Mouse (Mus musculus) bone marrow, adult 2 months (tissue): ENCODE measurements around the gene Apoa2. TPM values are rescaled to one million over a fixed set of nuclear protein-coding genes. Genes with fewer than 3 reads are reported as not detected.

Experiments used
- H3K27ac ChIP-seq: fragments of 200-500 bp; 2 replicates; pipeline ENCODE4 v1.5.1; 2012; ENCODE audit warnings: low read depth, mild to moderate bottlenecking, control low read depth, inconsistent platforms, low read length; ENCODE audit not compliant: control insufficient read depth, poor library complexity, insufficient read depth
- H3K4me1 ChIP-seq: fragments of 200-500 bp; 2 replicates; pipeline ENCODE4 v1.6.1; 2011; ENCODE audit warnings: low read length; ENCODE audit not compliant: control insufficient read depth, insufficient read depth
- H3K4me3 ChIP-seq: fragments of 200-500 bp; replicated peaks from 2 replicates; pipeline ENCODE3; 2011; ENCODE audit warnings: mild to moderate bottlenecking, low read depth, low read length, control low read depth; ENCODE audit not compliant: control insufficient read depth
- CTCF ChIP-seq: fragments of 200-500 bp; IDR thresholded peaks from 2 replicates; pipeline ENCODE4 v1.5.1; 2011; ENCODE audit warnings: low read length, control low read depth; ENCODE audit not compliant: control insufficient read depth, insufficient read depth
- POLR2A ChIP-seq: fragments of 200-500 bp; IDR thresholded peaks from 2 replicates; pipeline ENCODE4 v1.6.1; 2011; ENCODE audit warnings: low read depth, mild to moderate bottlenecking, control low read depth, low read length, borderline replicate concordance; ENCODE audit not compliant: control insufficient read depth
- WGBS: fragments of 180-500 bp; shearing (Covaris S2); methylation state at CpG from one replicate; pipeline ENCODE4 v1.1.7; 2018; 5-methylcytosine and 5-hydroxymethylcytosine counted together
- polyA plus RNA-seq: library from polyadenylated mRNA; stranded (reverse); fragments of >200 nt; gene quantifications from 2 replicates; pipeline ENCODE4 v1.2.4, GENCODE M21; 2011; ENCODE audit warnings: low replicate concordance; ENCODE audit not compliant: missing spikeins, insufficient read depth, insufficient read length

Apoa2 gene
- polyA plus RNA-seq, 1 experiment: 203 TPM

GRCm38 (mm10) chr1:171275144-171275734 lies 50.4 kb downstream of the Apoa2 start:
- 94% methylated on average over 11 of the region's 11 CpGs for WGBS
- no peak overlapping the region for H3K4me3 ChIP-seq
- TF ChIP-seq POLR2A: no peak
- no peak for TF ChIP-seq CTCF
- H3K4me1 ChIP-seq: peaks cover 3% of the 10 kb centered on the region; the same call in 1 of the 2 replicates
- no peak overlapping the region for H3K27ac ChIP-seq

Other genes starting within 250 kb of the Apoa2 start
- 23.0 and 75.4 TPM in 2 replicates for gene Fcgr2b, start 248.5 kb upstream of the Apoa2 start, polyA plus RNA-seq
- 10.4 and 24.3 TPM in 2 replicates for gene Fcgr4, start 206.1 kb upstream of the Apoa2 start, polyA plus RNA-seq
- gene Fcgr3, start 160.1 kb upstream of the Apoa2 start, polyA plus RNA-seq: 18.2 and 56.7 TPM in 2 replicates
- not detected in 2 replicates for gene Cfap126, start 111.1 kb upstream of the Apoa2 start, polyA plus RNA-seq
- gene Sdhc, start 74.5 kb upstream of the Apoa2 start, polyA plus RNA-seq: 63.6 and 72.1 TPM in 2 replicates
- gene Mpz, start 74.3 kb upstream of the Apoa2 start, polyA plus RNA-seq: not detected in 2 replicates
- 4.3 and 5.1 TPM in 2 replicates for gene Pcp4l1, start 28.8 kb upstream of the Apoa2 start, polyA plus RNA-seq
- gene Nr1i3, start 11.1 kb upstream of the Apoa2 start, polyA plus RNA-seq: 0.80 and 1.0 TPM in 2 replicates
- 10.8 and 20.1 TPM in 2 replicates for gene Tomm40l, start 2.5 kb upstream of the Apoa2 start, polyA plus RNA-seq
- 102 and 317 TPM in 2 replicates for gene Fcer1g, start 9.3 kb downstream of the Apoa2 start, polyA plus RNA-seq
- gene Adamts4, start 25.4 kb downstream of the Apoa2 start, polyA plus RNA-seq: 0.25 TPM in 1 of 2 replicates, not detected in the other
- gene Ndufs2, start 26.3 kb downstream of the Apoa2 start, polyA plus RNA-seq: 109 and 134 TPM in 2 replicates
- 29.8 and 67.5 TPM in 2 replicates for gene B4galt3, start 45.3 kb downstream of the Apoa2 start, polyA plus RNA-seq
- 197 and 282 TPM in 2 replicates for gene Ppox, start 56.1 kb downstream of the Apoa2 start, polyA plus RNA-seq
- 39.1 and 60.0 TPM in 2 replicates for gene Usp21, start 62.9 kb downstream of the Apoa2 start, polyA plus RNA-seq
- 34.0 and 84.2 TPM in 2 replicates for gene Ufc1, start 70.0 kb downstream of the Apoa2 start, polyA plus RNA-seq
- 31.6 and 49.7 TPM in 2 replicates for gene Dedd, start 104.1 kb downstream of the Apoa2 start, polyA plus RNA-seq
- 16.0 and 18.8 TPM in 2 replicates for gene Nit1, start 120.6 kb downstream of the Apoa2 start, polyA plus RNA-seq
- 73.2 and 94.4 TPM in 2 replicates for gene Pfdn2, start 120.6 kb downstream of the Apoa2 start, polyA plus RNA-seq
- 1.3 TPM in 1 of 2 replicates, not detected in the other for gene Klhdc9, start 135.7 kb downstream of the Apoa2 start, polyA plus RNA-seq
- 0.27 and 1.1 TPM in 2 replicates for gene Nectin4, start 145.0 kb downstream of the Apoa2 start, polyA plus RNA-seq
- 36.8 and 72.9 TPM in 2 replicates for gene Arhgap30, start 163.9 kb downstream of the Apoa2 start, polyA plus RNA-seq
- gene Usf1, start 186.3 kb downstream of the Apoa2 start, polyA plus RNA-seq: 48.6 and 92.2 TPM in 2 replicates
- gene Tstd1, start 193.8 kb downstream of the Apoa2 start, polyA plus RNA-seq: 8.7 and 19.3 TPM in 2 replicates
- 13.2 and 21.5 TPM in 2 replicates for gene F11r, start 212.5 kb downstream of the Apoa2 start, polyA plus RNA-seq